Mouse (Mus musculus): ENCODE measurements around the gene Vamp9. TPM values are rescaled to one million over a fixed set of nuclear protein-coding genes. Genes with fewer than 3 reads are reported as not detected.

Vamp9 gene
- polyA plus RNA-seq, 1 experiment from 2014 or later: 0.51 TPM

DNA sequence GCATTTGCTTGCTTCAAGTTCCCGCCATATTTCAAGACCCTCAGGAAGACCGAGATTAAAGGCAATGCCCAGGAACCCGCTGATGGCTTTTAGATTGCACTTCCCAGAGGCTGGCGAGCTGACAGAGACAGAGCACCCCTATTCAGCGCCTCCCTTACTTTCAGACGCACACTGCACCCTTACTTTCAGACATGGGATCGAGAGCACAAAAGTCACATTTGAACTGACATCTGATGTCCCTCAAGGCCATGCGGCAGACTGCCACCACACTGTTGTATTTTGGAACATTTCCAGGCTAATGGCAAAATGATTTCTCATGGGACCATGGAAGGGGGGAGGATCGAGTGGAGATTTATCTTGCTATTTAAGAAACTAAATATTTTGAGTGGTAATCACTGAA is 28.5 kb upstream of the Vamp9 start:
- Histone ChIP-seq H3K36me3 (ENCODE audit: control insufficient read depth, insufficient read depth, low read length) (no peaks in the 10 kb centered on the region), H3K9ac (ENCODE audit: low read length) (no peak overlapping the region), H3K4me2 (ENCODE audit: low read depth, low read length, severe bottlenecking) (no peak overlapping the region), H3K9me3 (ENCODE audit: control insufficient read depth, low read length) (no peaks in the 10 kb centered on the region; the same call in 1 of the 2 replicates), H3K27me3 (ENCODE audit: control insufficient read depth, insufficient read depth, low read length) (no peaks in the 10 kb centered on the region), H3K4me3 (ENCODE audit: low read depth, low read length) (no peak overlapping the region), H3K27ac (ENCODE audit: low read depth, low read length) (no peak overlapping the region), H3K4me1 (replicated peaks; ENCODE audit: control insufficient read depth, insufficient read depth, low read length) (no peaks in the 10 kb centered on the region)
- DNase-seq (ENCODE audit: low spot score) (no peak), ATAC-seq (replicated peaks; ENCODE audit: low FRiP score) (no peak)
- 87% methylated on average over 9 of the region's 9 CpGs for WGBS

DNA sequence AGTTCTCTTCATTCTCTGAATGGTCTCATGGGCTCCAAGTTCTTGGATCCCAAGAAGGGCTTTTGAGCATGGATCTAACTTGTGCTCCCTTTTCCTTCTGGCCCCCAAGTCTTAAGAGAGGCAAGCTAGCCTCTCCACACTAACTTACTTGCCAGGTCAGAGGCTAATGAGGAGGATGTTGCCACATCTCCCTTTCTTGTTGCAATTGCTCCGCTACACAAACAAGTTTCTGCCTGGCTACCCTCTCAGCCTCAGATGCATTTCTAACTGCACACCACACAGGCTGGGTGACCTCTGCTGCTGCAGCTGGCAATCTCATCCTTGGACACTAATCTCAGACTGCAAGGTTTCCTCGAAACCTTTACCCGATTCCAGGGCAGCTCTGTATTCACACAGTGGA is 23.6 kb upstream of the Vamp9 start:
- Histone ChIP-seq H3K36me3 (ENCODE audit: control insufficient read depth, insufficient read depth, low read length) (no peaks in the 10 kb centered on the region), H3K4me3 (ENCODE audit: low read depth, low read length) (no peak overlapping the region), H3K4me2 (ENCODE audit: low read depth, low read length, severe bottlenecking) (no peak overlapping the region), H3K4me1 (replicated peaks; ENCODE audit: control insufficient read depth, insufficient read depth, low read length) (no peaks in the 10 kb centered on the region), H3K27ac (ENCODE audit: low read depth, low read length) (no peak overlapping the region), H3K27me3 (ENCODE audit: control insufficient read depth, insufficient read depth, low read length) (no peaks in the 10 kb centered on the region), H3K9ac (ENCODE audit: low read length) (no peak overlapping the region), H3K9me3 (ENCODE audit: control insufficient read depth, low read length) (no peaks in the 10 kb centered on the region)
- no peak for ATAC-seq (replicated peaks; ENCODE audit: low FRiP score)
- no peak for DNase-seq (ENCODE audit: low spot score)
- 86% methylated on average over 3 of the region's 3 CpGs for WGBS

DNA sequence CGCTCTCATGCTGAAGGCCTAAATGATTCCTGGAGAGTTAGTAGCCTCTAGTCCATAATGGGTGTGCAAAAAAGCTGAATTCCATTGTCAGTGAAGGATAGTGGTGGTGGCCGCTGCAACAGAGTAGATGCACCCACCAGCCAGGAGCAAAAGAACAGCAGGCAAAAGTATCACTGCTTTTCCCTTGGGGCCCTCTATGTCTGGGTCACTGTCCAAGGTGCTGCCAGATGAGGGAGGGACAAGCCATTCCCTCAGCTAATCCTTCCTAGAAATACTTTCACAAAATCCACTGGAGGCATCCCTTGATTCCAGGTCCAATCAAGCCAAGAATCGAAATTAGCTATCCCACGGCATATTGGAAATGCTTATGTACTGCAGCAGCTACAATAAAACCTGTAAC is 22.0 kb upstream of the Vamp9 start:
- no peaks in the 10 kb centered on the region for H3K27me3 ChIP-seq (ENCODE audit: control insufficient read depth, insufficient read depth, low read length)
- no peaks in the 10 kb centered on the region for H3K36me3 ChIP-seq (ENCODE audit: control insufficient read depth, insufficient read depth, low read length)
- no peaks in the 10 kb centered on the region for H3K9me3 ChIP-seq (ENCODE audit: control insufficient read depth, low read length)
- DNase-seq (ENCODE audit: low spot score) (no peak), ATAC-seq (replicated peaks; ENCODE audit: low FRiP score) (no peak)
- no peaks in the 10 kb centered on the region for H3K4me1 ChIP-seq (replicated peaks; ENCODE audit: control insufficient read depth, insufficient read depth, low read length)
- no peak overlapping the region for H3K9ac ChIP-seq (ENCODE audit: low read length)
- WGBS: 87% methylated on average over 4 of the region's 4 CpGs
- H3K4me3 ChIP-seq (ENCODE audit: low read depth, low read length): no peak overlapping the region
- no peak overlapping the region for H3K4me2 ChIP-seq (ENCODE audit: low read depth, low read length, severe bottlenecking)
- H3K27ac ChIP-seq (ENCODE audit: low read depth, low read length): no peak overlapping the region

DNA sequence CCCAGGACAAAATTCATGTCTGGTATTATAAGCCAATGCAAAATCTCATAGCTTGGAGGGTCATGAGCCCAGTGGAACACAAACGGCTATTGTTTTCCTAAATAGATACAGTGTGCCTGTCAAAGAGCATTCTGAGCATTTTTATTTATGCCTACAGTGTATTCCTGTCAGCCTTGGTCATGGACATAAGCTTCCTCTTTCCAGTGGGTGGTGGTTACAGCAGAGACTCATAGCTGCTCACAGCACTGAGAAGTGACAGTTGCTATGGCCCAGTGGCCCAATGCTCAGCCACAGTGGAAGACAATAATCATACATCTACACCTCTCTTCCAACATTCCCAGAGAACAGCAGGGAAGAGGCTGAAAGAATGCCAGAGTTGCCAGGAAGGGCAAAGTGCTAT is 18.9 kb upstream of the Vamp9 start:
- no peaks in the 10 kb centered on the region for H3K9me3 ChIP-seq (ENCODE audit: control insufficient read depth, low read length)
- no peak overlapping the region for H3K4me2 ChIP-seq (ENCODE audit: low read depth, low read length, severe bottlenecking)
- H3K27ac ChIP-seq (ENCODE audit: low read depth, low read length): no peak overlapping the region
- H3K36me3 ChIP-seq (ENCODE audit: control insufficient read depth, insufficient read depth, low read length): no peaks in the 10 kb centered on the region
- H3K4me3 ChIP-seq (ENCODE audit: low read depth, low read length): no peak overlapping the region
- 85% methylated on average over 1 of the region's 1 CpGs for WGBS
- ATAC-seq (replicated peaks; ENCODE audit: low FRiP score) (no peak), DNase-seq (ENCODE audit: low spot score) (no peak)
- no peak overlapping the region for H3K9ac ChIP-seq (ENCODE audit: low read length)
- no peaks in the 10 kb centered on the region for H3K27me3 ChIP-seq (ENCODE audit: control insufficient read depth, insufficient read depth, low read length)
- no peaks in the 10 kb centered on the region for H3K4me1 ChIP-seq (replicated peaks; ENCODE audit: control insufficient read depth, insufficient read depth, low read length)

DNA sequence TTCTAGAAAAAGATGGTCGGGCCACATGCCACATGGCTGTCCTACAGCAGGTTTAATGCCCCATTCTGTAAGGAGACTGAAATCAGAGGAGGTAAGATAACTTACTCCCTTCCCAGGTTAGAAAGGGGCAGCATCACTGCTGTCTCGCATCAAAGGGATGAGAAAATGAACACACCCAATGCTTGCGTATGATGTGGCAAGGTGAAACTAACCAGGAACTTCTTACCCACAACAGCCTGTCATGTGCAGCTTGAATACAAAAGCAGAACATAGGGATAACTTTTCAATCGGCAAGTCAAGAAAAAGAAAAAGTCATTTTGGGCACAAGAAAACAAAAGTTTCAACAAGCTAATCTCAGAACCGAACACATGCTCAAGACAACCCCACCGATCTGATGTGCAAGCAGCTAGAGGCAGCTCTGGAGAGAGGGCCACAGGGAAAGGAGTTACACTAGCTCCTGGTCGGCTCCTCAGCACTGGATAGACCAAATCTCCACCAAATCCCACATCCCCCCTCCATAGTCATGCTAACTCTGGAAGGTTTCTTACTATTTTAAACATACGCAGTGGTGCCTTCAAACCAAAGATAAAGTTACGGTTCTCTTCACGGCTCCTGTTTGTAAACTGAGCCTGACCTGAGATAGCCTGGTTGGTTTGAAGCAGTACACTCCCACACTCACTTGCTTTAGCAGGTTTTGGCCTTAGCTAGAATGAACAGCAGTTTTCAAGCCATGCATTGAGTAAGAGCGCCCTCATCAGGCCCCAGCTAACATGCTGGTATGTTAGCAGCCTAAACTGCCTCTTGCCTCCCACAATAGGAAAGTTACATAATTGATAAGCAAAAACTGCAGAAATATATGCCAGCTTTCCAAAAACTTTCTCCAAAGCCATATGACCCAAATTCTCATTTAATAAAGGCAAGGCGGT is 14.3 kb upstream of the Vamp9 start:
- no peak overlapping the region for H3K9ac ChIP-seq (ENCODE audit: low read length)
- no peaks in the 10 kb centered on the region for H3K4me1 ChIP-seq (replicated peaks; ENCODE audit: control insufficient read depth, insufficient read depth, low read length)
- H3K9me3 ChIP-seq (ENCODE audit: control insufficient read depth, low read length): no peaks in the 10 kb centered on the region
- DNase-seq (ENCODE audit: low spot score): peak; percentile 76
- 66% methylated on average over 12 of the region's 12 CpGs for WGBS
- no peak for ATAC-seq (replicated peaks; ENCODE audit: low FRiP score)
- H3K27me3 ChIP-seq (ENCODE audit: control insufficient read depth, insufficient read depth, low read length): no peaks in the 10 kb centered on the region
- H3K4me2 ChIP-seq (ENCODE audit: low read depth, low read length, severe bottlenecking): no peak overlapping the region
- no peak overlapping the region for H3K27ac ChIP-seq (ENCODE audit: low read depth, low read length)
- no peaks in the 10 kb centered on the region for H3K36me3 ChIP-seq (ENCODE audit: control insufficient read depth, insufficient read depth, low read length)
- no peak overlapping the region for H3K4me3 ChIP-seq (ENCODE audit: low read depth, low read length)

DNA sequence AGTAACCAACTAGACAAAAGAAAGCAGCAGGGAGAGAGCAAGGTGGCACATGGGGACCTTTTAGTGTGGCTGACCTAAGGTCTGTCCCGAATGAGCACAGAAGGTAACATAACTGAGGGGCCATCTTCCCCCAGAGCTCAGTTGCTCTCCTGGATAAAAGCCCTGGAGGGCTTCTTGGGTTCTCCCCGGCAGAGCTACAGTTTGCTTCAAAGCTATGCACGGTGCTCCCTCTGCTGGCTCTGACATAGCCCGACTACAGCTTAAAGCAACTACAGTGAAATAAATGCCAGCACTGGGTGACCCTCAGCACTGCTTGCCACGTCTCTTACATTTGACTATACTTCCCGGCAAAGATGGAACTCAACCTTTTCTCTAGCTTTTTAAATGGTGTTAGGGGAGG is 6.0 kb upstream of the Vamp9 start:
- H3K4me2 ChIP-seq (ENCODE audit: low read depth, low read length, severe bottlenecking): no peak overlapping the region
- H3K9me3 ChIP-seq (ENCODE audit: control insufficient read depth, low read length): no peaks in the 10 kb centered on the region
- peak; percentile 53; the same call in 1 of the 2 replicates for ATAC-seq (replicated peaks; ENCODE audit: low FRiP score)
- no peak overlapping the region for H3K27ac ChIP-seq (ENCODE audit: low read depth, low read length)
- H3K27me3 ChIP-seq (ENCODE audit: control insufficient read depth, insufficient read depth, low read length): no peaks in the 10 kb centered on the region
- no peaks in the 10 kb centered on the region for H3K4me1 ChIP-seq (replicated peaks; ENCODE audit: control insufficient read depth, insufficient read depth, low read length)
- peak; percentile 78 for DNase-seq (ENCODE audit: low spot score)
- no peak overlapping the region for H3K4me3 ChIP-seq (ENCODE audit: low read depth, low read length)
- 13% methylated on average over 6 of the region's 6 CpGs for WGBS
- H3K9ac ChIP-seq (ENCODE audit: low read length): no peak overlapping the region
- H3K36me3 ChIP-seq (ENCODE audit: control insufficient read depth, insufficient read depth, low read length): no peaks in the 10 kb centered on the region

DNA sequence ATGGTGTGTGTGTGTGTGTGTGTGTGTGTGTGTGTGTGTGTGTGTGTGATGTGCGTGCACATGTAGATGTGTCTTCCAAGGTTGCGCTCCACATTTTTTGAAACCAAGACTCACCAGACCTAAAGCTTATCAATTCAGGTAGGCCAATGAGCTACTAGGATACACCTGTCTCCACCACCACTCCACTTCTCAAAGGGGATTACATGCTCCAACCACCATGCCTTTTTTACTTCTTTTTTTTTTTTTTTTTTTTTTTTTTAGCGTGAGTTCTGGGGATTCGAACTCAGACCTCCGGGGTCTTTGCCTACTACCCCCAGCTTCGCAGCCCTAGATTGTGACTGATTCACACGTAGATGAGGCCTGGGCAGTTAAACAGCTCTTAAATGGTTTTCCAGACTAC is 323 bp upstream of the Vamp9 start:
- H3K27ac ChIP-seq (ENCODE audit: low read depth, low read length): no peak overlapping the region
- H3K9ac ChIP-seq (ENCODE audit: low read length): no peak overlapping the region
- no peaks in the 10 kb centered on the region for H3K36me3 ChIP-seq (ENCODE audit: control insufficient read depth, insufficient read depth, low read length)
- WGBS: 70% methylated on average over 7 of the region's 7 CpGs
- H3K9me3 ChIP-seq (ENCODE audit: control insufficient read depth, low read length): no peaks in the 10 kb centered on the region
- ATAC-seq (replicated peaks; ENCODE audit: low FRiP score): no peak
- no peak for DNase-seq (ENCODE audit: low spot score)
- peak overlapping the region; percentile 59; the same call in 1 of the 2 replicates for H3K4me2 ChIP-seq (ENCODE audit: low read depth, low read length, severe bottlenecking)
- no peak overlapping the region for H3K4me3 ChIP-seq (ENCODE audit: low read depth, low read length)
- H3K4me1 ChIP-seq (replicated peaks; ENCODE audit: control insufficient read depth, insufficient read depth, low read length): no peaks in the 10 kb centered on the region
- no peaks in the 10 kb centered on the region for H3K27me3 ChIP-seq (ENCODE audit: control insufficient read depth, insufficient read depth, low read length)

DNA sequence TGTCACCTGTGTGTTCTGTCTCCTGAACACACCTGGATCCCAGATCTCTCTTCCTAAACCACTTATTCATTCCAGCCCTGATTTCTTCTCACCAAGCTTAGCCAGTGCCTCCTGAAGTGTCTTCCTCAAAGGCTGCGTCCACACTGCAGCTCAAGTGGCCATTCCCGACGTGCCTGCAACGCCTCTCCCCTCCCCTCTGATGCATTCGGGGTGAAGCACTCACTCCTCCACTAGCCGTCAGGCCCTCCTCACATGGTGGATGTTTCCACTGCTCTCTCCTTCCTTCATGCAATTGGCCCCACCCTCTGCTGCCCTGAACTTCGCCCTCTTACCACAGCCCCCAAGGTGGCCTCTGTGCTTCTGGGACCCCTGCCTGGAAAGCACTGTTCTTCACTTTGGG is 9.4 kb downstream of the Vamp9 start:
- Histone ChIP-seq H3K27ac (ENCODE audit: low read depth, low read length) (no peak overlapping the region), H3K9ac (ENCODE audit: low read length) (no peak overlapping the region), H3K9me3 (ENCODE audit: control insufficient read depth, low read length) (no peaks in the 10 kb centered on the region), H3K36me3 (ENCODE audit: control insufficient read depth, insufficient read depth, low read length) (no peaks in the 10 kb centered on the region), H3K4me1 (replicated peaks; ENCODE audit: control insufficient read depth, insufficient read depth, low read length) (no peaks in the 10 kb centered on the region), H3K4me2 (ENCODE audit: low read depth, low read length, severe bottlenecking) (no peak overlapping the region), H3K27me3 (ENCODE audit: control insufficient read depth, insufficient read depth, low read length) (no peaks in the 10 kb centered on the region), H3K4me3 (ENCODE audit: low read depth, low read length) (no peak overlapping the region)
- no peak for DNase-seq (ENCODE audit: low spot score)
- no peak for ATAC-seq (replicated peaks; ENCODE audit: low FRiP score)
- WGBS: 52% methylated on average over 7 of the region's 7 CpGs

DNA sequence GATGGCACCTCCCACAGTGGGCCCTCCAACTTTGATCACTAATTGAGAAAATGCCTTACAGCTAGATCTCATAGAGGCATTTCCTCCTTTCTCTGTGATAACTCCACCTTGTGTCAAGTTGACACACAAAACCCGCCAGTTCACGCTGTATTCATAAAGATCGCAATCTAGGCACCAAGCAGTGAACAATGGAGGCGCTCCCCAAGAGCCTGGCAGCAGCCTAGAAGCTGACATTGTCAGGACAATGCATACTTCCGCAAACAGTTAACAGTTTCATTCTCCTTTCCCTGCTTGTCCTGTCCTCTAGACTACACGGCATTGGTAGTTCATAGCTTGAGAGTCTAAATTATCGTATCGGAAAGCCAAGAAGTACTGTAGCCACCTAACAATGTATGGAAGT is 16.0 kb downstream of the Vamp9 start:
- Histone ChIP-seq H3K27me3 (ENCODE audit: control insufficient read depth, insufficient read depth, low read length) (no peaks in the 10 kb centered on the region), H3K9me3 (ENCODE audit: control insufficient read depth, low read length) (no peaks in the 10 kb centered on the region), H3K4me3 (ENCODE audit: low read depth, low read length) (no peak overlapping the region), H3K4me1 (replicated peaks; ENCODE audit: control insufficient read depth, insufficient read depth, low read length) (no peaks in the 10 kb centered on the region), H3K27ac (ENCODE audit: low read depth, low read length) (no peak overlapping the region), H3K36me3 (ENCODE audit: control insufficient read depth, insufficient read depth, low read length) (no peaks in the 10 kb centered on the region), H3K4me2 (ENCODE audit: low read depth, low read length, severe bottlenecking) (no peak overlapping the region), H3K9ac (ENCODE audit: low read length) (no peak overlapping the region)
- no peak for ATAC-seq (replicated peaks; ENCODE audit: low FRiP score)
- WGBS: 83% methylated on average over 8 of the region's 8 CpGs
- no peak for DNase-seq (ENCODE audit: low spot score)
